Mouse (Mus musculus) CD4-positive, CD25-positive, alpha-beta regulatory T cell, adult 4 months (primary cell): ENCODE results near the gene Zdhhc12. TPM values are rescaled to one million over a fixed set of nuclear protein-coding genes. Genes with fewer than 3 reads are reported as not detected.

Experiments used
- ATAC-seq: one replicate; pipeline ENCODE4 v1.8.0; 2017
- polyA plus RNA-seq, 2 experiments: library from polyadenylated mRNA; unstranded; fragments of 100-300 nt; shearing (Covaris generic); gene quantifications; one replicate each; pipeline ENCODE4 v1.2.1; 2017

Zdhhc12 gene
- polyA plus RNA-seq, 2 experiments from 2014 or later: 32.3 to 44.9 TPM

GRCm38 (mm10) chr2:30095882-30096527 is 2.6 kb upstream of the Zdhhc12 start:
- no peak for ATAC-seq

GRCm38 (mm10) chr2:30094208-30094588 is 750 bp upstream of the Zdhhc12 start:
- no peak for ATAC-seq

- ATAC-seq: no peak
Observed at GRCm38 (mm10) chr2:30092280-30092918, 1.0 kb downstream of the Zdhhc12 start.

- ATAC-seq: no peak
Observed at GRCm38 (mm10) chr2:30091521-30091920, 1.9 kb downstream of the Zdhhc12 start.

- ATAC-seq: no peak
Observed at GRCm38 (mm10) chr2:30087310-30087709, 6.1 kb downstream of the Zdhhc12 start.

- ATAC-seq: no peak
Observed at GRCm38 (mm10) chr2:30084632-30085031, 8.8 kb downstream of the Zdhhc12 start.

- ATAC-seq: no peak
Observed at GRCm38 (mm10) chr2:30084113-30084512, 9.3 kb downstream of the Zdhhc12 start.

- ATAC-seq: no peak
Observed at GRCm38 (mm10) chr2:30080181-30080800, 13.2 kb downstream of the Zdhhc12 start.

- ATAC-seq: no peak
Observed at GRCm38 (mm10) chr2:30078760-30079159, 14.7 kb downstream of the Zdhhc12 start.

GRCm38 (mm10) chr2:30078349-30078712 is 15.1 kb downstream of the Zdhhc12 start:
- peak; percentile 21 for ATAC-seq

GRCm38 (mm10) chr2:30077502-30078348 is 15.7 kb downstream of the Zdhhc12 start, which contains the start of gene Pkn3:
Gene Pkn3, plus strand, starts transcription at chr2:30077684.
- peak; percentile 84 for ATAC-seq

- no peak for ATAC-seq
Observed at GRCm38 (mm10) chr2:30076959-30077358, 16.5 kb downstream of the Zdhhc12 start.

GRCm38 (mm10) chr2:30076439-30076838 is 17.0 kb downstream of the Zdhhc12 start:
- no peak for ATAC-seq

GRCm38 (mm10) chr2:30075625-30076024 is 17.8 kb downstream of the Zdhhc12 start:
- ATAC-seq: no peak

GRCm38 (mm10) chr2:30073285-30073684 is 20.2 kb downstream of the Zdhhc12 start:
- ATAC-seq: no peak

- ATAC-seq: no peak
Observed at GRCm38 (mm10) chr2:30072875-30073274, 20.6 kb downstream of the Zdhhc12 start.

- ATAC-seq: no peak
Observed at GRCm38 (mm10) chr2:30067962-30068361, 25.5 kb downstream of the Zdhhc12 start.

GRCm38 (mm10) chr2:30067031-30067888 is 26.2 kb downstream of the Zdhhc12 start:
- ATAC-seq: peak; percentile 8

GRCm38 (mm10) chr2:30066046-30066901 is 27.2 kb downstream of the Zdhhc12 start:
- peak; percentile 70 for ATAC-seq

GRCm38 (mm10) chr2:30064298-30064697 is 29.1 kb downstream of the Zdhhc12 start:
- no peak for ATAC-seq

GRCm38 (mm10) chr2:30063791-30064190 is 29.7 kb downstream of the Zdhhc12 start:
- ATAC-seq: no peak
